Mouse (Mus musculus) G1E (cell line): ENCODE results near the gene Pim3. TPM values are rescaled to one million over a fixed set of nuclear protein-coding genes. Genes with fewer than 3 reads are reported as not detected.

Experiments
- ATAC-seq: 2 replicates; pipeline ENCODE4 v1.8.0; 2016; ENCODE audit warnings: mild to moderate bottlenecking; ENCODE audit not compliant: insufficient number of reproducible peaks, poor library complexity, low FRiP score, severe bottlenecking; ENCODE audit errors: extremely low read depth
- DNase-seq: peaks from one replicate; pipeline ENCODE4 v3.0.0; 2012; ENCODE audit warnings: low spot score
- H3K27me3 ChIP-seq: 2 replicates; pipeline ENCODE4 v1.6.1; 2012; ENCODE audit warnings: mild to moderate bottlenecking, low read length, inconsistent platforms; ENCODE audit not compliant: insufficient read depth
- H3K36me3 ChIP-seq: replicated peaks from 2 replicates; pipeline ENCODE3; 2012; ENCODE audit warnings: mild to moderate bottlenecking, inconsistent platforms
- H3K4me1 ChIP-seq: 2 replicates; pipeline ENCODE4 v1.6.1; 2012; ENCODE audit warnings: low read depth, low read length, inconsistent platforms, mixed read lengths; ENCODE audit not compliant: insufficient read depth
- H3K4me3 ChIP-seq: 2 replicates; pipeline ENCODE4 v1.5.1; 2012; ENCODE audit warnings: low read depth, mild to moderate bottlenecking, inconsistent platforms, low read length, moderate library complexity, mixed read lengths
- H3K9me3 ChIP-seq: replicated peaks from 2 replicates; pipeline ENCODE4 v1.6.1; 2012; ENCODE audit warnings: inconsistent platforms
- CTCF ChIP-seq: IDR thresholded peaks from 2 replicates; pipeline ENCODE4 v1.5.1; 2012; ENCODE audit warnings: low read depth, low read length, inconsistent platforms, mixed read lengths
- GATA1 ChIP-seq: IDR thresholded peaks from 2 replicates; pipeline ENCODE4 v1.6.1; 2012; ENCODE audit warnings: borderline replicate concordance, low read length, inconsistent platforms, mixed read lengths
- GATA2 ChIP-seq: IDR thresholded peaks from 2 replicates; pipeline ENCODE4 v1.6.1; 2012; ENCODE audit warnings: low read depth, low read length, inconsistent platforms, borderline replicate concordance
- POLR2AphosphoS5 ChIP-seq: IDR thresholded peaks from 2 replicates; pipeline ENCODE4 v1.6.1; 2012; ENCODE audit warnings: low read depth, low read length, inconsistent platforms; ENCODE audit not compliant: insufficient replicate concordance
- TAL1 ChIP-seq: conservative IDR thresholded peaks from 2 replicates; pipeline ENCODE4 v1.6.1; 2012; ENCODE audit warnings: low read depth, low read length, inconsistent platforms, mixed read lengths
- polyA plus RNA-seq: library from polyadenylated mRNA; stranded (reverse); fragments of >175 nt; gene quantifications from 2 replicates; pipeline ENCODE4 v1.2.3, GENCODE M21; 2012
- total RNA-seq, 2 experiments: library from RNA; stranded (forward) in 1 of 2; stranded (reverse) in 1 of 2; fragments of 200-1000 nt in 1 of 2; fragments of >200 nt in 1 of 2; fragmentation: Nextera tagmentation in 1 of 2; gene quantifications; 2 replicates each; pipeline ENCODE4 v1.2.3; 2014 to 2017

The Pim3 gene
- total and polyA plus RNA-seq, 3 experiments, result 3.4 to 6.8 (median 5.3) TPM

GRCm38 (mm10) chr15:88828800-88829705 lies 32.9 kb upstream of the Pim3 start:
- H3K9me3 ChIP-seq, result no peaks in the 10 kb centered on the region
- H3K27me3 ChIP-seq, result peaks cover 20% of the 10 kb centered on the region
- no peak overlapping the region for H3K4me3 ChIP-seq
- TF ChIP-seq GATA1 (no peak), POLR2AphosphoS5 (no peak), GATA2 (no peak), CTCF (peak; percentile 57; the same call in 1 of the 2 replicates), TAL1 (no peak)
- DNase-seq, result peak; percentile 71
- H3K4me1 ChIP-seq, result peaks cover 10% of the 10 kb centered on the region
- ATAC-seq, result peak; percentile 75
- H3K36me3 ChIP-seq, result peaks cover 41% of the 10 kb centered on the region

DNA sequence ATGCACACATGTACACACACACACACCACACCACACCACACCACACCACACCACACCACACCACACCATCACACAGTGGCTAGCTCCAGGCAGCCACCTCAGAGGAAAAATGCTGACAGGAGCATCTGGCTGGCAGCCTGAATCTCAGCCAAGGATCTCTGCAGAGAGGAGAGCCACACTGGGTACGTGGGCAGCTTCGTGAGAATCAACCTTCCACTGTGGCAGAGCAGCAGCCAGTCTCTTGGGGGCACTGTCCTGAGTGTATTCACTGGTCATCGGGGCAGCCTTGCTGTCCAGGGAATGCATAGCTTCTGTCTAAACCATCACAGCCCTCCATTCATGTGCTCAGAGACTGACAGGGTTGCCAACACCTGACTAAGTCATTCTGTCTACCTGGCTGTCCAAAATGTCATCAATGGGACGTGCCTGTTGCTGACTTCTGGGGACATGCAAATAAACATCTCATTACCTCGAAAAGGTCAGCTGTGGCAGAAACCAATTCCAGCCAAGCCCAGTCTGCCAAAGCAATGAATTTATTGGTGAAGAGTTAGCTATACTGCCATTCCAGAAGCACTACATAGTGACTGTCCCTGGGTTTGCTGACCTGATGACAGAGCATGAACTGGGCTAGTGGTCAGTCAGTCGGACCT lies 32.1 kb upstream of the Pim3 start:
- Histone ChIP-seq H3K4me1 (peaks cover 10% of the 10 kb centered on the region), H3K9me3 (no peaks in the 10 kb centered on the region), H3K36me3 (peaks cover 32% of the 10 kb centered on the region), H3K4me3 (no peak overlapping the region), H3K27me3 (peaks cover 20% of the 10 kb centered on the region)
- DNase-seq (no peak), ATAC-seq (no peak)
- TF ChIP-seq CTCF (no peak), TAL1 (no peak), GATA2 (no peak), POLR2AphosphoS5 (no peak), GATA1 (no peak)

- DNase-seq, result no peak
- Histone ChIP-seq H3K4me1 (peaks cover 10% of the 10 kb centered on the region), H3K27me3 (peaks cover 20% of the 10 kb centered on the region), H3K36me3 (peaks cover 24% of the 10 kb centered on the region), H3K4me3 (no peak overlapping the region), H3K9me3 (no peaks in the 10 kb centered on the region)
- TF ChIP-seq POLR2AphosphoS5 (no peak), GATA1 (no peak), CTCF (no peak), GATA2 (no peak), TAL1 (no peak)
- no peak for ATAC-seq
Observed at GRCm38 (mm10) chr15:88830696-88831095, 31.3 kb upstream of the Pim3 start.

DNA sequence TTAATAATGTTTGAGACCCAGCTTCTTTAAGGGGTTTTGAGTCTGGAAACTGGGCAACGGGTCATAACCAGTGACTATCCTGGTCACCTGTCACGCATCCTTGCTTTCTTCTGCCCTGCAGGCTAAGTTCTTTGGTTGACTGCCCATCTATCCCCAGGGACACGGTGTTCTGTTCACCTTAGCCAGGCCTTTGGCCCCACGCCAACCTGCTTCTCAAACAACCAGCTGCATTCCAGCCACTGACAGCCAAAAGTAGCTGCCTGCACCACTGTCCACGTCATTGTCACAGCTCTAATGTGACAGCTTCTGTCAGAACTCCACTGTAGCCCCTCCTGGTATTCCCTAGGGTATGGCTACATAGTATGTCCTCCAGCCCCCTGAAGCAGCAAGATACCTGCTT lies 30.5 kb upstream of the Pim3 start:
- Histone ChIP-seq H3K9me3 (no peaks in the 10 kb centered on the region), H3K27me3 (peaks cover 20% of the 10 kb centered on the region), H3K4me3 (no peak overlapping the region), H3K4me1 (peaks cover 10% of the 10 kb centered on the region), H3K36me3 (peaks cover 16% of the 10 kb centered on the region)
- TF ChIP-seq POLR2AphosphoS5, result no peak
- TF ChIP-seq CTCF, result no peak
- TF ChIP-seq TAL1, result no peak
- no peak for TF ChIP-seq GATA2
- TF ChIP-seq GATA1, result no peak
- ATAC-seq (no peak), DNase-seq (no peak)

DNA sequence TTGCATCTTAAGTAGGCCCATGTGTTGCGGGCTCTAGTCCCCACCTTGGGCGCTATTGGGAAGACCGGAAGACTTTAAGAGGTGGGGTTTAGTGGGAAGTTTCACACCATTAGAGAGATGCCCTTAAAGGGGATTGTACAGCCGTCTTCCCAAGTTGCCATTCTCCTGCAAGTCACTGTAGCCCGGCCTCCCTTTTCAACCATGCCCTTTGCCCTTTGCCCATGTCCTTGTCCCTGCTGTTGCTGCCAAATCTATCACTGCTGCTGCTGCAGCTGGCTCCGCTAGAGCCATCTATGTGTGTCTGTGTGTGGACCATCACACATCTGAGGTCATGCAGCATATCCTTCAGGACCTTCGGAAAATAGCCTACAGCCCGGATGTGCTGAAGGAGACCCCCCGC lies 29.4 kb upstream of the Pim3 start:
- Histone ChIP-seq H3K4me3 (no peak overlapping the region), H3K9me3 (no peaks in the 10 kb centered on the region), H3K27me3 (peaks cover 28% of the 10 kb centered on the region), H3K4me1 (peaks cover 14% of the 10 kb centered on the region), H3K36me3 (peaks cover 6% of the 10 kb centered on the region)
- no peak for ATAC-seq
- DNase-seq, result no peak
- no peak for TF ChIP-seq GATA2
- no peak for TF ChIP-seq POLR2AphosphoS5
- no peak for TF ChIP-seq TAL1

DNA sequence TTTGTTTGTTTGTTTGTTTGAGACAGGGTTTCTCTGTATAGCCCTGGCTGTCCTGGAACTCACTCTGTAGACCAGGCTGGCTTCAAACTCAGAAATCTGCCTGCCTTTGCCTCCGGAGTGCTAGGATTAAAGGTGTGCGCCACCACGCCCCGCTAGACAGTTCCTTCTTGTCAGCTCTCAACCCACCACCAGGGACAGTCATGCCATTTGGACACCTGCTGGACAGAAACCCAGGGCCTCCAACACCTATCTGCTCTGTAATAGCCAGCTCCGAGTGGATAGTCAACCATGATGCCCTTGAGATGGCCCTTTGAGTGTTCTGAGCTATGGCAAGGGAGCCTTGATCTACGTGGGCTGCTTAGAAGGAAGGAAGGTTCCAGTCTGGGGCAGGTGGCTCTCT lies 26.0 kb upstream of the Pim3 start:
- TF ChIP-seq CTCF (no peak), TAL1 (no peak), GATA1 (no peak), POLR2AphosphoS5 (no peak), GATA2 (no peak)
- no peaks in the 10 kb centered on the region for H3K36me3 ChIP-seq
- H3K27me3 ChIP-seq, result peaks cover 35% of the 10 kb centered on the region
- H3K4me3 ChIP-seq, result no peak overlapping the region
- no peaks in the 10 kb centered on the region for H3K9me3 ChIP-seq
- no peak for ATAC-seq
- peaks cover 4% of the 10 kb centered on the region; the same call in 1 of the 2 replicates for H3K4me1 ChIP-seq
- no peak for DNase-seq
